In the genomic region with DNA sequence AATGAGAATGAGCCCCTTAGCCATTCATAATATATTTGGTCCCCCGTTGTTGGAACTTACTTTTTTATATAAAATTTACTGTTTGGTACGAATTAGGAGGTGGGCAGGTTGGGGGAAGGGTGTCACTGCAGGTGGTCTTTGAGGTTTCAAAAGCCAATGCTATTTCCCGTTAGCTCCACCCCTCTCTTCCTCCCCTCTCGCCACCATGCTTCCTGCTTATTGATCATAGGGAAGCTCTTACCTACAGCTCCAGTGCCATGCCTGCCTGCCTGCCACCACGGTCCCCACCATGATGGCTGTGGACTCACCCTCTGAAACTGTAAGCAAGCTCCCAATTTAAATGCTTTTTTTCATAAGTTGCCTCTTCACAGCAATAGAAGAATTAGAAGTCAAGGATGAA, we compare ENCODE assay signal across 33 mouse cellular contexts. TPM values are rescaled to one million over a fixed set of nuclear protein-coding genes. Genes with fewer than 3 reads are reported as not detected.
A peak's percentile ranks its signal among the peaks of the same experiment; 100 is the strongest.
DNase-seq lines count a peak whose midpoint lies in the region; ATAC-seq and TF ChIP-seq lines count a peak whose summit lies in the region.
"Had no signal": no experiment of that assay in that cellular context is flagged by ENCODE, and none has a peak within 500 bp of the region (broad histone marks: within the 10 kb centered on the region; RNA-seq: fewer than 3 reads in every experiment).

No protein-coding gene starts in this region.

- no peaks in the 10 kb centered on the region for H3K27me3 ChIP-seq in E14TG2a.4 (ENCODE audit: insufficient read depth, low read length)
- no peaks in the 10 kb centered on the region for H3K27me3 ChIP-seq in kidney, embryonic 14.5 days (ENCODE audit: control insufficient read depth, insufficient read depth, low read length)
- H3K27me3 ChIP-seq: embryonic facial prominence, embryonic 13.5 days; heart, embryonic 13.5 days; hindbrain, embryonic 15.5 days; intestine, embryonic 15.5 days had no signal

- H3K4me1 ChIP-seq in E14TG2a.4 (replicated peaks; ENCODE audit: low read depth, low read length), result peaks cover 96% of the 10 kb centered on the region
- H3K4me1 ChIP-seq in kidney, embryonic 14.5 days (ENCODE audit: control insufficient read depth, insufficient read depth, low read length), result no peaks in the 10 kb centered on the region
- H3K4me1 ChIP-seq: heart, embryonic 13.5 days; intestine, embryonic 15.5 days had no signal

- peak overlapping the region; percentile 50 for H3K4me3 ChIP-seq in E14TG2a.4 (replicated peaks; ENCODE audit: low read length)
- H3K4me3 ChIP-seq in kidney, embryonic 14.5 days (ENCODE audit: low read length), result no peak overlapping the region
- H3K4me3 ChIP-seq: embryonic facial prominence, embryonic 13.5 days; gastrocnemius, adult 2 months; heart, embryonic 13.5 days; hindbrain, embryonic 10.5 days; hindbrain, embryonic 15.5 days; intestine, embryonic 15.5 days had no signal

- no peak overlapping the region for H3K27ac ChIP-seq in kidney, embryonic 14.5 days (ENCODE audit: low read depth, low read length)
- H3K27ac ChIP-seq: embryonic facial prominence, embryonic 13.5 days; gastrocnemius, adult 2 months; heart, embryonic 13.5 days; hindbrain, embryonic 10.5 days; hindbrain, embryonic 15.5 days; intestine, embryonic 15.5 days; kidney, postnatal 0 days; liver, embryonic 14.5 days; stomach, postnatal 0 days had no signal

- no peaks in the 10 kb centered on the region for H3K9me3 ChIP-seq in E14TG2a.4 (ENCODE audit: low read length)
- no peaks in the 10 kb centered on the region for H3K9me3 ChIP-seq in kidney, embryonic 14.5 days (ENCODE audit: control insufficient read depth, low read length)
- H3K9me3 ChIP-seq: embryonic facial prominence, embryonic 13.5 days; G1E; heart, embryonic 13.5 days; hindbrain, embryonic 10.5 days; hindbrain, embryonic 15.5 days; intestine, embryonic 15.5 days had no signal

- ATAC-seq in common myeloid progenitor, adult 5-6 weeks (replicated peaks; ENCODE audit: low read depth, poor library complexity, severe bottlenecking), result 0 out of 2 replicates have a peak, but pooled peaks have one; percentile 22
- ATAC-seq in kidney, embryonic 14.5 days (ENCODE audit: low FRiP score, low TSS enrichment), result no peak
- ATAC-seq: forebrain, embryonic 16.5 days; intestine, embryonic 15.5 days had no signal

- H3K4me2 ChIP-seq in kidney, embryonic 14.5 days (replicated peaks; ENCODE audit: low read depth, low read length), result no peak overlapping the region
- H3K4me2 ChIP-seq: embryonic facial prominence, embryonic 13.5 days; heart, embryonic 13.5 days; hindbrain, embryonic 15.5 days; intestine, embryonic 15.5 days had no signal

- TF ChIP-seq CTCF in E14TG2a.4 (conservative IDR thresholded peaks at IDR 0.05; ENCODE audit: low read length), result no peak

- H3K36me3 ChIP-seq in E14TG2a.4 (ENCODE audit: insufficient read depth, low read length), result no peaks in the 10 kb centered on the region
- no peaks in the 10 kb centered on the region for H3K36me3 ChIP-seq in kidney, embryonic 14.5 days (ENCODE audit: control insufficient read depth, insufficient read depth, low read length)
- H3K36me3 ChIP-seq: embryonic facial prominence, embryonic 13.5 days; G1E; heart, embryonic 13.5 days; hindbrain, embryonic 10.5 days; hindbrain, embryonic 15.5 days; intestine, embryonic 15.5 days had no signal

- 79% methylated on average over 5 of the region's 5 CpGs for WGBS in kidney, embryonic 14.5 days

- peak; percentile 45 for DNase-seq in heart, adult 11 months
- no peak for DNase-seq in heart, postnatal 25 days (ENCODE audit: low spot score)
- DNase-seq in lung, postnatal 36 days, result no peak
- no peak for DNase-seq in left cerebral cortex, adult 18-20 months (ENCODE audit: low spot score in 2 of 2)
- DNase-seq: adrenal gland, adult 2 months; cerebellum, adult 8-10 months; cerebellum, postnatal 25 days; embryo, embryonic 11 days; gastrocnemius, adult 2 months; gastrocnemius, postnatal 36 days; heart, postnatal 10 days; kidney, adult 2 months; kidney, postnatal 4 days; liver; lung, adult 2 months; lung, postnatal 10 days; midbrain, embryonic 14.5 days; right cerebral cortex, adult 18-20 months; right cerebral cortex, postnatal 4 days; thymus, adult 18-20 months had no signal

- intact Hi-C loops in heart, postnatal 25 days (cut with DNase I), result no loop called here

- H3K9ac ChIP-seq in kidney, embryonic 14.5 days (ENCODE audit: low read depth, low read length), result no peak overlapping the region
- H3K9ac ChIP-seq: embryonic facial prominence, embryonic 13.5 days; heart, embryonic 13.5 days; hindbrain, embryonic 15.5 days; intestine, embryonic 15.5 days; liver, embryonic 14.5 days had no signal

RNA-seq across cellular contexts. Expression of gene Gng2, which starts 16.6 kb away (rescaled TPM):
- total RNA-seq in heart, postnatal 25 days (2021), result 10 to 100 TPM; 15.8 to 16.7 TPM
- total RNA-seq in common myeloid progenitor, adult 5-6 weeks (2017), result 38.7 TPM in 2 replicates
- 51.5 and 52.9 TPM in 2 replicates for polyA plus RNA-seq in kidney, embryonic 14.5 days (2014; fragmentation: Nextera tagmentation; extraction: Ambion mirVana)
- total RNA-seq in left cerebral cortex, adult 18-20 months (2021), result 100 to 1,000 TPM; 202 to 212 TPM
